Mouse (Mus musculus): ENCODE data around the gene Stat3.

Gene Stat3

DNA sequence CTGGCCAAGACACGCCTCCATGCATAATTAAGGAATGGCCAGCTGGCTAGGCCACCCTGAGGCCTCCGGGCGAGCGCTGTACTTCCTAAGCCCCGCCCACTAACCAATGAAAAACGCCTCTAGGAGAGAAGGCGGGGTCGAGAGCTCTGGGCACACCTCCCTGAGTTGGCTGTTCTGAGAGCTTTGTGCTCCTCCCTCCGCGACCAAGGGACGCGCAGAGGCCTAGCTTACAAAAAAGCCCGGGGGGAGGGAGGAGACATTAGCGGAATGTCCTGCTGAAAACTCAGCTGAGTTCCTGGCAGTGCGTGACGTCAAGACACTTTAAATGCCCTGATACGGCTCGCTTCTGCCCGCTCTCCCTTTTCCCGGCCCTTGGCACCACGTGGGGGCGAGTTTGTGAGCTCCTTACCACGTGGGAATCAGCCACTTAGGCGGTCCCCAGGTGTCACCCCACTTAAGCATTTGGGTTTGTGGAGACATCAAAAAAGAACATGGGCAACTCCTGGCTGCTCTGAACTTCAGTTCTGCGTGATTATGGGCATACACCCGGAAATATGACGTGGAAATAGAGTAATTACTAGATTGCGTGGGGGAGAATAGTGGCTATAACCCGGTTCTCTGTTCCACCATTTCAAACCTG is at the start of gene Stat3:
Gene Stat3, minus strand, starts transcription at position 29 of the 640 bp plus-strand sequence.
- DNase-seq (ENCODE audit: low spot score in 2 of 2) = peak; percentile 100

DNA sequence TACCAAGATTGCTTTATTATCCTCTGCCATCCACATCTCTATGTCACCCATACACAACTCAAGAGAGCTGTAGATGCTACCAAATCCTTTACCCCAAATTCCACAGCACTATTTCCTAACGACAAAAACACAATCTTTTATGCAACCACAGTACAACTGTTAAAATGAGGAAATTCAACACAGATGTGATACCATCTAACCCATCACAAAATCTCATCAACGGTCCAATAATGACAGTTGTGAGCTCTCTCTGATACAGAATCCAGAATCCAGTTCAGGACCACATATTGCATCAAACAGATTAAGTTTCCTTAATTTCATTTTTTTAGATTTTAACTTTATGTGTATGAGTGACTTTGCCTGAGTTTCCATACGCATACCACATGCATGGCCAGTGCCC is 49.3 kb upstream of the Stat3 start:
- DNase-seq (ENCODE audit: low spot score in 2 of 2) = no peak

DNA sequence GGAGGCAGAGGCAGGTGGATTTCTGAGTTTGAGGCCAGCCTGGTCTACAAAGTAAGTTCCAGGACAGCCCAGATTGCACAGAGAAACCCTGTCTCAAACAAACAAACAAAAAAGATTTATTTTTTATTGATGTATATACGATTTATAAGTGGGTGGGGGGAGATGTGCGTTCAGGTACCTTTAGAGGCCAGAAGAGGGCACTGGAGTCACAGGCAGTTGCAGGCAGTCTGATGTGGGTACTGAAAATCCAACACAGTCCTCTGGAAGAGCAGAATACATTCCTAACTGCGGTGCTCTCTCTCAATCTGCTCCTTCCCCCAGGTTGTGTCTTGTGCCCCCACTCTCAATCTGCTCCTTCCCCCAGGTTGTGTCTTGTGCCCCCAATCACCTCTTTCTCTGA is 46.3 kb upstream of the Stat3 start:
- DNase-seq (ENCODE audit: low spot score in 2 of 2) = no peak

DNA sequence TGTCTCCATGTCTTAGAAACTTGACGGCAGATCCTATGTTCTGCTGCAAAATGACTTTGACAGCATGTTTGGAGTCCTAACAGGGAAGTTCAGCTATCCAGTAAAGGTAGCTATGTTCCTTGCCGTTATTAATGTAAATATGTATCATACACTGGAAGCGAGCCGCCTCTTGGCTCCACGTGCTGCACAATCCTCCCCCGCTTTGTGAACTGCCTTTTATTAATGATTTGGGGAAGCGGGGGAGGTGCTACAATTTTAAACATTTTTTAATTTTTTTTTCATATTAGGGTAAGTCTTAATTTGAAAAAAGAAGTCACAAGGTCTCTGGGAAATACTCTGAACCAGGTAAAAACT is 44.4 kb upstream of the Stat3 start:
- DNase-seq (ENCODE audit: low spot score in 2 of 2) = no peak

DNA sequence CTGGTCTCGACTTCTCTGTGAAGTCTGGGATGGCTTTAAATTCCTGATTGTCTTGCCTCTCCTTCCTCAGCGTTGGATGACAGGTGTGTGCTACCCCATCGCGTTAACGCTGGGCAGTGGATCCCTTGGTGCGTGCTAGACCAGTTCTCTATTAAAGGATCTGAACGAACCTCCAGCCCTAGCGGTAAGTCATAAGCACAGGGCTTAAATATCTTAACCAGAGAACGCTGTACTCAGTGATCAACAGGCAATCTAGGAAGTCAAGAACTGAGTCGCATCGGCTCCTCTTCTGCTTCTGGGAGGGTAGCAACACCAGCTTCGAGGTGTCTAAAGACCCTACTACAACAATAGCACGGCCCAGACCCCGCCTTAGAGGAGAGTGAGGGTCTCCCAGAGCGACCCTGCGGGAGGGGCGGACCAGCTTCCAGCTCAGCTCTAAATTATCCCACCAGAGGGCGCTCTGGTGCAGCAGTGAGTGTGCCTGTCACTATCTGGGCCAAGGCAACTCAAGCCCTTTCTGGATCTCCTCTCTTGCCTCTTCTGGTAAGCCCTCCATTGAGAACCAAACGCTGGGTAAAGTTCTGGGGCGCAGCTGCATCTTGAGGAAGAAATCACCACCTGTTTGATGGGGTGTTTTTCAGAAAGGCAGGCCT is 43.9 kb upstream of the Stat3 start:
- DNase-seq (ENCODE audit: low spot score in 2 of 2) = peak; percentile 76 to 77

DNA sequence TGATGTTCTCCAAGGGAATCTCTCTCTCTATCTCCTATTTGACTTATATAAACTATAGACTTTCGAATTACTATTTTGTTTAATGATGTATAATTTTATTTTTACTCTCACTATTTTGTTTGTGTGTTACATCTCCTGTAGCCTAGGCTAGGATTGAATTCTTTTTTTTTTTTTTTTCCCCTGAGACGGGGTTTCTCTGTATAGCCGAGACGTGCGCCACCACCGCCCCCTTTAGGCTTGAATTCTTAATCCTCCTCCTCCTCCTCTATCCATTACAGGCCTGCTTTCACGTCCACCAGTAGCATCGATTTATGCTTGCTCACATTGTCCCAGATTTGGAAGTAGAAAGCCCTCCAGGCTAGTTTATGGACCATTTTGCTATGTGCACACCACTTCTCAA is 42.7 kb upstream of the Stat3 start:
- DNase-seq (ENCODE audit: low spot score in 2 of 2) = no peak

DNA sequence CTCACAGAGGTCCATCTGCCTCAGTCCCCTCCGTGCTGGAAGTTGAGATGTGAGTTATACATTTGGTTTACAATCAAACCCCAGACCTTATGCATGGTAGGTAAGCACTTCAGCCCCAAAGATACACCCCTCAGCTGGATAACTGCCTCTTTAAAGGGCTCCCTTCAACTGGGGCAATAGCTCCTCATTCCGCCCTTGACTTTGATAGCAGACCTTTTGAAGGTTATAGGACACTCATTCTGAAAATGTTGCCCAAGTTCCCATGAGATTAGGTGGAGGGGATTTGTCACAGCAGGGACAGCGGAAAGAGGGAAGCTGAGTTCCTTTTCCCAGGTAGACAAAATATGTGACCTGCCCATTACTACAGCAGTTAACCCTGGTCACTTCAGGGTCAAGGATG is 41.9 kb upstream of the Stat3 start:
- DNase-seq (ENCODE audit: low spot score in 2 of 2) = no peak

DNA sequence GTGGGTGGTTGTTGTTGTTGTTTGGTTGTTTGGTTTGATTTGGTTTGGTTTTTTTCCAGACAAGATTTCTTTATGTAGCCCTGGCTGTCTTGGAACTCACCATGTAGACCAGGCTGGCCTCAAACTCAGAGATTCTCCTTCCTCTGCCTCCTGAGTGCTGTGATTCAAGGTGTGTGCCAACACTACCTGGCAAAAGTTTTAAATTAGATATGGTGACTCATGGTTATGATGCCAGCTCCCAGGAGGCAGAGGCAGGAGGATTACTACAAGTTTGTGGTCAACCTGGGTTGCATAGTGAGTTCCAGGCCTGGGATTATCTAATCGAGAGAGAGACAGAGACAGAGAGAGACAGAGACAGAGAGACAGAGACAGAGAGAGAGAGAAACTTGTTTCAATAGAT is 41.1 kb upstream of the Stat3 start:
- no peak for DNase-seq (ENCODE audit: low spot score in 2 of 2)

DNA sequence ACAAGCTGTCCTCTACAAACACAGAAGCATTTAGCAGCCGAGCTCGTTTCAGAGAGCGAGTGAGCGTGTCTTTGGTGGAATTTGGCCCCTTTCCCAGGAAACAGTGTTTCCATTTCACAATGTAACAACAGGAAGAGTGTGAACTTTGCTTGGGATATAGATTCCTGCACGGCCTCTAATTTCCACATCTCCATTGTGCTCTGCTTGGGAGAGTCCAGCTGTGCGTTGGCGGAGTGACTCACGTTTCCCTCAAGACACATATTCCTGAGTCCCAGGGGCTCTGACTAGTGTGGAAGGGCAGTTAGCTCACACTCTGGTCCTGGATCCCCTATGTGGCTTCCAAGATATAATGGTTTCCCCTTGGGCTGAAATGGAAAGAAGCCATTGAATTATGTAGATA is 40.5 kb upstream of the Stat3 start:
- no peak for DNase-seq (ENCODE audit: low spot score in 2 of 2)

DNA sequence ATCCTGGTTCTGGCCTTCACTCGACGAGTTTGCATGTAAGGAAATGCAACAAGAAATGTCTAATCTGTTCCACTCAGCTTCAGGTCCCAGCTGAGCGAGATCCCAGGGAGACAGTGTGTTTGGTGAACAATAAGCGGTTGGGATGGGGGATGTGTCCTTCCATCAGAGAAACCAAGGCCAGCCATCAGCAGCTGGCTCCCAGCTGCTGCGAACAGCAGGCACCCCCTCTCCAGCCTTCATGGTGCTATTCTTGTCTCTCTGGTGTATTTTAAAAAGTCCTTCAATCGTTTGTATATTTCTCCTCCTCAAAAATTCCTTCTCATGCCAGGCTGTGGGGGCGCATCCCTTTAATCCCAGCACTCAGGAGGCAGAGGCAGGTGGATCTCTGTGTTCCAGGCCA is 35.9 kb upstream of the Stat3 start:
- no peak for DNase-seq (ENCODE audit: low spot score in 2 of 2)

DNA sequence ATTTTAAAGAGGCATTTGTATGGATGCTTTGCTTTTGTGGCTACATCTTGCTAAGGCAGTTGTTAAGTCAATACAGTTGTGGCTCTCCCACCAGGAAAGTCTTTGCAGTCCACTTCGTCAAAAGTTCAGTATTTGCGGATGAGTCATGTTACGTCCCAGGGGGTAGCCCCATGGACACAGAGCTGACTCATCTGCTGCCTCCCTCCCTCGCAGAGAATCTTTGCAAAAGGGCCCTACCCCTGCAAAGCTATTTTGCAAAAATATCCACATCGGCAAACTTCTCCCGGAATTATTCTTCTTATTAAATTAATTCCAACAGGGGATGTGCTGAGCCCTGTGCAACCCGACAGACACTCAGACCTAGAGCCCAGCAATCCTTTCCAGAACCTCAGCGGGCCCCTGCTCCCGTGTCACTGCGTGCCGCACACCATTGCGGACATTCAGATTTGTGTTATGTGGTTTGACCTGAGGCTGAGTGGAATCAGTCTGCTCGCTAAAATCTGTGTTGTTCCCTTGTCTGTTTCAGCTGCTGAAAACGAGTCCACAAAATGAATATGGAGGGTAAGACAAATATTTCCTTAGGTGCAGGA is 35.1 kb upstream of the Stat3 start:
- no peak for DNase-seq (ENCODE audit: low spot score in 2 of 2)

DNA sequence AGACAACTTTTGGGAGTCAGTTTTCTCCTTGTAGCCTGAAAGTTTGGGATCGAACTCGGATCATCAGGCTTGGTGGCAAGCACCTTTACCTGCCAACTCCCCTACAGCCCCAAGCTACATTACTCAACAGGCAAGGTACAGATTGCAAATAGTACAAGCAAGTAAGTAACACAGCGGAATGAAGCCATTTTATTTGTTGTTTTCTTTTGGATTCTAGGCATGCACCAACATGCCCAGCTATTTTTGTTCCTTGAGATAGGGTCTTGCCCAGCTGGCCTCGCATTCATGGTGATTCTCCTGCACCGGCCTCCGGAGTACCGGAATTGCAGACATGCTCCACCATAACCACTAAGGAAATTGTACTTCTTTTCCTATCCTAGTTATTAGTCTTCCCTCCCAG is 33.9 kb upstream of the Stat3 start:
- no peak for DNase-seq (ENCODE audit: low spot score in 2 of 2)

DNA sequence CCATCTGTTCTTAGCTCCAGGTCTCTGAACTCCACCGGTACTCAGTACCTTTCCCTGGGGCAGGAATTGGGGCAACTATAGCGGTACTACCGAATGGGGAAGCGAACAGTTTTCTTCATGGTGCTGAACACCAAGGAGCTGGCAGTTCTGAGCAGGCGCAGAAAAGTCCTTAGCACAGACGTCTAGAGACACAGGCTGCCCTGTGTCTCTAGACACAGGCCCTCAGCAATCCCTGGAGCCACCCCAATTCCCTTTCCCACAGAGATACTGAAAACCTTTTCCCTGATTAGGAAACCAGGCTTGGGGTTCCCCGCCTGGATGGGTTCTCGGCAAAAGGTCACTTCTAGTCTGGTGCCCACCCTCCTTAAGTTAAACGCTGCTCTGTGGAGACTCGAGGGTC is 32.1 kb upstream of the Stat3 start:
- no peak for DNase-seq (ENCODE audit: low spot score in 2 of 2)

DNA sequence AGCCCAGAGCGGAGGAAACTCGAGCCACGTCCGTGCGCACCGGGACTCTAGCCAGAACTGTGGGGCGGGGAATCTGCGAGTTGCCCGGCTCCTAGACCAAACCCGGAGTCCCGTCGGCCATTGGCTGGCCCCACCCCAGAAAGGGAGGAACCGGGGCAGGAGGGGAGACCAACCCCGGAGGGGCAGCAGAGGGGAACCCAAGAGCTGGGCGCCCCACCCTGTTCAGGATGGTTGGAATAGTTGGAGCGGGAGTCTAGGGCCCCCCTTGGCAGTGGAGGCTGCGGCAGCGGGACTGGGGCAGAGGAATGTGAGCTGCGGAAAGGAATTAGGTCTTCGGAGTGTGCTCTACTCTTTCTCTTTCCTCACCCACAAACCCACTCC is 31.2 kb upstream of the Stat3 start, which contains the start of gene Cavin1:
Gene Cavin1, minus strand, starts transcription at position 331 of the 381 bp plus-strand sequence.
- peak; percentile 29 to 54 for DNase-seq (ENCODE audit: low spot score in 2 of 2)

DNA sequence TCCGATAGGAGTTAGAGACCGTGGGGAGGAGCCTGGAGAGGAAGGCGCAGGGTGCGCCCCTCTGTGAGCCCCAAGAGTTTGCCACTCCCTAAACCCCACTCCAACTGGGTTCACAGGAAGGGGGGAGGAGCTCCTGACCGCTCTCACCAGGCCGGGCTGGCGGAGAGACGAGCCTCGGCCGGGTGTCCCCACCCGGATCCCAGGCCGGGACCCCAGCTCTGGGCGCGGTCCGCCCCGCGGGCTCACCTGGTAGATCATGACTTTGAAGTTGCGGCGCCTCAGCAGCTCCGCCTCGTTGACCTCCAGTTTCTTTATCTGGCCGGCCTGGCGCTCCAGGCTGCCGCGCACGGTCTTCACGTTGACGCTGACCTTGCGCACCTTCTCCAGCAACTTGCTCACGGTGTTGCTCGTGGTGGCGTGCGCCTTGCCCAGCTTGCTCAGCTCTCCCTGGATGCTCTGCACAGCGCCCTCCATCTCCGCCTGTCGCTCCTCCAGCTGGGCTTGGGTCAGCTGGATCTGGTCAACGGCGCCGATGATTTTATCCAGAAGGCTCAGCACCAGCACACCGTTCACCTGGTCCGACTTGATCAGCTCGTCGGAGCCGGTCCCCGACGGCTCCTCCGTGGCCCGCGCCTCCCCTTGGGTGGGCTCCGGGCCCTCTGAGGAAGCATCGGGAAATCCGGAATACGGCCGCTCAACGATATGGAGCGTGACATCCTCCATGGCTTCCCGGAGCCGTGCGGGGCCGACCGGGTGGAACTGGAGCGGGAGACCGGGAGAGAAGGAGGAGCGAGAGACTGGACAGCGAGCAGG is 30.6 kb upstream of the Stat3 start:
- DNase-seq (ENCODE audit: low spot score in 2 of 2) = no peak

DNA sequence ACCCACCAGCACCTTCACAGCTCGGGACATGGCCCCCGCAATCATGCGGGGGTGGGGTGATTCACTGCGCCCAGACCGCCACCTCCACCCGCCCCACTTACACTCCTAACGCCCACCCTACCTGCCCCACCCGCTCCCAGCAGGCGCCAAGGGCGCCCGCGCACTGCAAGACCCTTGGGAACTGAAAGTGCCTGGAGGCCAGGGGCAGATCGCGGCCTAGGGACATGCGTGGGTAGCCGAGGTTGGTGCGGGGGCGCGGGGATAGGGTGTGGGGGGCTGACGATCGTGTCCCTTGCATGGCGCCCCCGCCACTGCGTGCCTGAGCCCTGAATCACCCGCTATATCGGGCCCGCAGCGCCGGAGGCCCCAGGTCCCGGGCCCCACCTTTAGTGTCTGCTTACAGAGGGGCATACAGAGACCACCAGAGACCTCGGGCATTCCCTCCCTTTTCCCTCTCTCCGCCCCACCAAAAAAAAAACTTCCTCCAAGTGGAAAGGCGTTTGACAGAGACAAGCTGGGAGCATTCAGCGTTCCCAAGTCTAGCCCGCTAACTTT is 29.9 kb upstream of the Stat3 start:
- DNase-seq (ENCODE audit: low spot score in 2 of 2) = no peak

DNA sequence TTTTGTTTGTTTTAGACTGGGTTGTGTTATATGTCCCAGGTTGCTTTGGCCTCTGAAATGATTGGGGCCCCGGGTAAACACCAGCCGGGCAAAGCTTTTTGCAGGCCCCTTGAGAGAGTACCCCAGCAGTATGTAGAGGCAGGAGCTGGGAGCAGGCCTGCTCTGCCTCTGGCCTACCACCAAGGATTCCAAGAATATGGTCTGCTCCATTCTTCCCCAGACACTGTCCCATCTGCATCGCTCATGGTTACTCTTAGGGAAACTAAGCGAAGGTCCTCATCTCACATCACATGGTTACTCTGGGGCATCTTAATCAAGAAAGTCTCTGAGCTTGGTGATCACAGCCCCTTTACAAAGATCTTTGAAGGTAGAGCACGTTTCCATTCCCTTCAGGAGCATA is 29.2 kb upstream of the Stat3 start:
- DNase-seq (ENCODE audit: low spot score in 2 of 2) = no peak

DNA sequence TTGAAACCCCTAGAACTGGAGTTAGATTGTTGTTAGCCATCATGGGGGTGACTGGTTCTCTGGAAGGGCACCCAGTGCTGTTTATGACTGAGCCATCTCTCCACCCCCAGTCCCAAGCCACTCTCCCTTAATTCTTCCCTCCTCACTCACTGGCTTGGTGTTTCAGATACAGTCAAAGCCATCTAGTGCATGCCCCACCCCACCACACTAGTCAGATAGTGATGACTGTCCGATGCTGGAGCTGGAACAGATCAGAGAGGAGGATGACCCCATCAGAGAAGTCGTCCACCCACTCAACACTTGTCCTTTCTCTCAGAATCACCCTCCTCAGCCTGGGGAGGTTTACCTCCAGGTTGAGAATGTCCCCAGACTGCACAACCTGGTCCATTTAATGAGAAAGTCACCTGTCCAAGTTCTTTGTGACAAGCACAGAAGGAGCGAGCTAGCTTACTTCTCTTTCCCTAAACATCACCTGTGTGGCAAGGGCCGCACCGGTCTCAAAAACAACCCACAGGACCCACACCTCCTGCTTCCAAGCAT is 28.6 kb upstream of the Stat3 start:
- no peak for DNase-seq (ENCODE audit: low spot score in 2 of 2)

DNA sequence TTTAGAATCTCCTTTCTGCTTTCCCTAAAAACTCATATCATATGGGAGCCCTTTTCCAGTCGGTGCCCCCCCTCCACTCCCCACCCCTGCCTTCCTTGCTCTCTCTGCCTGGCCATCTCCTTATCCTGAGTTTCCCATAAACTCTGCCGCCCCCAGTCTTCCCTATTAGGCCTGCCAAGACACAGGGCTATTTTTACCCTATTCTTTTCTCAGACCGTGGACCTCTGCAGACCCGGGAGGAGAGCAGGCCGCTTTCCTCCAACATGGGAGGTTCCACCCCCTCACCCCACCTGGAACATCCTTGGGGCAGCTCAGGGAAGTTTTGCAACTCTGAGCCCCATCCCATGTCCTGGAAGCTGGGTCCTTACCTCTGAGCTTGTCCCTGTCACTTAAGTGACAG is 28.0 kb upstream of the Stat3 start:
- no peak for DNase-seq (ENCODE audit: low spot score in 2 of 2)

DNA sequence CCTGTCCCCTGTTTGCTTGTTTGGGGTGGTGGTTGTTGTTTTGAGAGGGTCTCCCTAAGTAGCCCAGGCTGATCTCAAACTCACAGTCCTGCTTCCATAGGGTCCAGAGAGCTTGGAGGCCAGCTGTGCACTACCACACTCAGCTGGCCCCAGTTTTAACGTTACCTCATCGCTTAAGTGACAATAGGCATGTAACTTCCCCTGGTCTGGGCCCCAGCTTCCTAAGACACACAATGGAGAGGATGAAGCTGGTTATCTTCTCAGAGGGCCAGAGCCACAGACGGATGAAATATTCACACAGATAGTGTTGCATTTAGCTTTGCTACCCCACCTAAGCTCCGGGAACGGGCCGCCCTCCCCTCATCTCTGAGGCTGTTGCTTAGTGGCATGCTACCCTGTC is 26.4 kb upstream of the Stat3 start:
- no peak for DNase-seq (ENCODE audit: low spot score in 2 of 2)

DNA sequence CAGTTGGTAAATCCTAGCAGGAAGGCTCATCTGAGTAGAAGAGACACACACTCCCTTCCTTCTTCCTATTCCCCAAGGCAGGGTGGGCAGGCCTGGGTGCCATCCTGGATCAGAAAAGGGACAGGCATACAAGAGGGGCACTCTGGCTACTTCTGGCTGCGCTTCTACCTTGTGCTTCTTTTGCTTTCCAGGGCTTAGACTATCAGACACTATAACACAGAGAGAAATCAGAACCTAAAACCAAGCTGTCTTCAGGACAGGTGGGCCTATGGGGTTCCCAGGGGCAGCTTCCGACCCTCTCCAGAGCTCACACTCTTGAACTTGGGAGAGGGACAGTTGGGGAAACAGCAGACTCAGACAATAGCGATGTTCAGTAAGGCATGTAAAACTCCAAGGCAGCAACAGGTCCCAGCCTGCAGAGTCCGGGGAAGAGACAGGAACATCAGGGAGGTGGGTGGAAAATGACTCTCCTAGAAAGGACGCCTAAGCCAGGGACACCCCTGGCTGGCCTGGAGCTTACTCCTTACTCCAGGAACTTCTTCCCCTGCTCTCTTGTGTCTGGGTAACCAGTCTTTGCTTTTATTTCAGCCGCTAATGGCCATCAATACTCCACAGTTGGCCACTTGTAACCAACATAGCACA is 25.7 kb upstream of the Stat3 start:
- DNase-seq (ENCODE audit: low spot score in 2 of 2) = no peak

DNA sequence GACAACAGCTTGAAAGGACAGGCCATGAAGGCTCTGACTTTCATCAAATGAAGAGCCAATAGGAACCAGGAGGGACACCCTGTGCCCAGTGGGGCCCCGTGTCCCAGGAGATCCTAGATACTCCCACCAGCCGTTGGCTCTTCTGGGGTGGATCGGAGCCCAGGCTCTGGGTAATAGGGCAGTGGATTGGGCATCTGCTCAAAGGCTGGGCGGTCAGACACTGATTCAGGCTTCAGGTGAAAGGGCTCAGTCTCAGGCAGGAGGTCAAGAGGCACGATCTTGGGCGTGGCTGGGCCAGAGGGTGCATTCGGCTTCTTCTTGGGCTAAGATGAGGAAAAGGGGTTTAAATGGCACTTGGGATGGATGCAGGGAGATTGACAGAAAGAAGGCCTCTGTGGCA is 24.8 kb upstream of the Stat3 start:
- DNase-seq (ENCODE audit: low spot score in 2 of 2) = no peak

All from frontal cortex, postnatal 36 days (tissue).